ENCODE assay signal across 9 mouse cellular contexts in the genomic region with DNA sequence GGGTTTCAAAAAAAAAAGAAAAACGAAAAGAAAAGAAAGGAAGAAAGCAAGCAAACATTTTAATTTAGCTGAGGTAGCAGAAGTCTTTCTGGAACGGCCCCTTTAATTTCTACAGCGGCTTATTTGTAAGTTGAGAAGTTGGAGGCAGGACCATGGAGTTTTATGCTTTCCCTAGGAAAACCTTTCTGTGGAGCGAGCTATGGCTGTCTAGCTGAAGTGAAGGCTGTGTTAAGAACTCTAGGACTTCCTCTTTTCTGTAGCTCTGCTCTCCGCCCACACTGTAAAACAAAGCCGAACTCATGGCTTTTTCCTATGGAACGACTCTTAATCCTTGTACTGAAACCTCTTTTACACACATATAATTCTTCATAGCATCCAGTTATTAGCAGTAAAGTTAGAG. TPM values are rescaled to one million over a fixed set of nuclear protein-coding genes. Genes with fewer than 3 reads are reported as not detected.
DNase-seq lines count a peak whose midpoint lies in the region; ATAC-seq and TF ChIP-seq lines count a peak whose summit lies in the region.
"Had no signal": no experiment of that assay in that cellular context is flagged by ENCODE, and none has a peak within 500 bp of the region (broad histone marks: within the 10 kb centered on the region; RNA-seq: fewer than 3 reads in every experiment).

No protein-coding gene starts in this region.

- no peak for TF ChIP-seq POLR2A in bone marrow macrophage, adult 2 months (IDR thresholded peaks at IDR 0.05; ENCODE audit: borderline replicate concordance, low read depth, low read length)

- no peak overlapping the region for H3K9ac ChIP-seq in hindbrain, embryonic 14.5 days
- H3K9ac ChIP-seq in midbrain, embryonic 11.5 days (ENCODE audit: low read length) = no peak overlapping the region

- DNase-seq in heart, embryonic 10.5 days (ENCODE audit: low spot score) = no peak
- no peak for DNase-seq in heart, postnatal 36 days
- DNase-seq in hindbrain, embryonic 14.5 days (ENCODE audit: low spot score) = peak; percentile 32
- no peak for DNase-seq in midbrain, embryonic 11.5 days (ENCODE audit: low spot score, missing footprints)
- DNase-seq in left cerebral cortex, adult 9 months (ENCODE audit: low spot score in 2 of 2) = no peak
- no peak for DNase-seq in left cerebral cortex, adult 2 months (ENCODE audit: extremely low spot score in 1 of 2, low spot score in 2 of 2)
- DNase-seq in retina, embryonic 14.5 days (ENCODE audit: low spot score) = no peak

- TF ChIP-seq CTCF in bone marrow macrophage, adult 2 months (IDR thresholded peaks at IDR 0.05; ENCODE audit: low read depth, low read length) = no peak
- no peak for TF ChIP-seq CTCF in left cerebral cortex, adult 2 months (IDR thresholded peaks at IDR 0.05)

- peak overlapping the region; percentile 65 for H3K4me2 ChIP-seq in hindbrain, embryonic 14.5 days (replicated peaks)
- H3K4me2 ChIP-seq in midbrain, embryonic 11.5 days = peak overlapping the region; percentile 2; the same call in 1 of the 2 replicates

- no peaks in the 10 kb centered on the region for H3K36me3 ChIP-seq in heart, embryonic 10.5 days
- no peaks in the 10 kb centered on the region for H3K36me3 ChIP-seq in hindbrain, embryonic 14.5 days (replicated peaks; ENCODE audit: control insufficient read depth, insufficient read depth)
- no peaks in the 10 kb centered on the region for H3K36me3 ChIP-seq in midbrain, embryonic 11.5 days (ENCODE audit: control insufficient read depth, insufficient read depth, low read length)

- ATAC-seq in hindbrain, embryonic 14.5 days (ENCODE audit: low FRiP score) = no peak
- no peak for ATAC-seq in midbrain, embryonic 11.5 days (ENCODE audit: low FRiP score)
- ATAC-seq: Patski had no signal

- H3K27ac ChIP-seq in heart, embryonic 10.5 days = peak overlapping the region; percentile 56; the same call in 1 of the 2 replicates
- H3K27ac ChIP-seq in bone marrow macrophage, adult 2 months (ENCODE audit: insufficient read depth, low read depth, low read length) = peak overlapping the region; percentile 87
- H3K27ac ChIP-seq in hindbrain, embryonic 14.5 days = no peak overlapping the region
- H3K27ac ChIP-seq in midbrain, embryonic 11.5 days (ENCODE audit: low read depth, low read length) = no peak overlapping the region
- no peak overlapping the region for H3K27ac ChIP-seq in left cerebral cortex, adult 2 months

- 53% methylated on average over 7 of the region's 7 CpGs for WGBS in heart, embryonic 10.5 days
- WGBS in hindbrain, embryonic 14.5 days = 52% methylated on average over 7 of the region's 7 CpGs
- 59% methylated on average over 7 of the region's 7 CpGs for WGBS in midbrain, embryonic 11.5 days

- peaks cover 13% of the 10 kb centered on the region; the same call in 1 of the 2 replicates for H3K4me1 ChIP-seq in heart, embryonic 10.5 days
- peaks cover 25% of the 10 kb centered on the region for H3K4me1 ChIP-seq in bone marrow macrophage, adult 2 months (ENCODE audit: control insufficient read depth, insufficient read depth, low read length)
- peaks cover 19% of the 10 kb centered on the region for H3K4me1 ChIP-seq in hindbrain, embryonic 14.5 days (replicated peaks; ENCODE audit: control insufficient read depth, insufficient read depth, low read length)
- H3K4me1 ChIP-seq in midbrain, embryonic 11.5 days (ENCODE audit: control insufficient read depth, insufficient read depth, low read length) = peaks cover 17% of the 10 kb centered on the region

- no peaks in the 10 kb centered on the region for H3K9me3 ChIP-seq in heart, embryonic 10.5 days
- H3K9me3 ChIP-seq in hindbrain, embryonic 14.5 days (ENCODE audit: control insufficient read depth, low read length) = no peaks in the 10 kb centered on the region
- no peaks in the 10 kb centered on the region for H3K9me3 ChIP-seq in midbrain, embryonic 11.5 days (ENCODE audit: control insufficient read depth, low read length)

- peak overlapping the region; percentile 35 for H3K4me3 ChIP-seq in heart, embryonic 10.5 days
- peak overlapping the region; percentile 63 for H3K4me3 ChIP-seq in bone marrow macrophage, adult 2 months (ENCODE audit: insufficient read depth, low read length)
- 0 out of 2 replicates have a peak overlapping the region, but pooled peaks have one; percentile 2 for H3K4me3 ChIP-seq in hindbrain, embryonic 14.5 days (replicated peaks; ENCODE audit: low read length)
- no peak overlapping the region for H3K4me3 ChIP-seq in midbrain, embryonic 11.5 days (ENCODE audit: low read depth, low read length)
- H3K4me3 ChIP-seq in left cerebral cortex, adult 2 months = no peak overlapping the region; the same call in 1 of the 2 replicates

- intact Hi-C loops in heart, postnatal 36 days (cut with DNase I) = no loop called here
- intact Hi-C loops in left cerebral cortex, adult 2 months (cut with DNase I) = loop anchor here (10.0 kb wide), 1 partner anchor 772 kb away; no protein-coding TSS in a partner anchor

- no peaks in the 10 kb centered on the region for H3K27me3 ChIP-seq in heart, embryonic 10.5 days (ENCODE audit: insufficient read depth, poor library complexity, severe bottlenecking)
- no peaks in the 10 kb centered on the region for H3K27me3 ChIP-seq in hindbrain, embryonic 14.5 days (ENCODE audit: control insufficient read depth, insufficient read depth, low read length)
- H3K27me3 ChIP-seq in midbrain, embryonic 11.5 days (ENCODE audit: control insufficient read depth, insufficient read depth, low read length) = no peaks in the 10 kb centered on the region
- H3K27me3 ChIP-seq: Patski had no signal

RNA-seq across cellular contexts. Expression of a gene that starts 2.3 kb away (rescaled TPM):
- polyA plus RNA-seq in heart, embryonic 10.5 days (2016; fragmentation: Nextera tagmentation; extraction: Ambion mirVana) = 14.2 and 15.1 TPM in 2 replicates
- total RNA-seq in heart, postnatal 36 days (2021) = 10 to 100 TPM; 13.6 to 19.3 TPM
- 143 and 146 TPM in 2 replicates for polyA plus RNA-seq in bone marrow macrophage, adult 2 months (2012; ENCODE audit: insufficient read depth, insufficient read length, missing spikeins)
- polyA plus RNA-seq in hindbrain, embryonic 14.5 days (2014; fragmentation: Nextera tagmentation; extraction: Ambion mirVana) = 20.3 and 21.1 TPM in 2 replicates
- 19.4 and 19.6 TPM in 2 replicates for polyA plus RNA-seq in midbrain, embryonic 11.5 days (2014; fragmentation: Nextera tagmentation; extraction: Ambion mirVana)
- 10 to 100 TPM in 1 of 2 experiments, 1 to 10 TPM in 1; 9.5 to 10.1 TPM for total RNA-seq in left cerebral cortex, adult 2 months (2021)

RNA-seq across cellular contexts. Expression of a gene that starts 2.5 kb away (rescaled TPM):
- 13.8 and 17.3 TPM in 2 replicates for polyA plus RNA-seq in heart, embryonic 10.5 days (2016; fragmentation: Nextera tagmentation; extraction: Ambion mirVana)
- total RNA-seq in heart, postnatal 36 days (2021) = 1 to 10 TPM in 1 of 2 experiments, under 1 TPM in 1; 0.46 to 1.1 TPM
- 2.7 and 4.1 TPM in 2 replicates for polyA plus RNA-seq in bone marrow macrophage, adult 2 months (2012; ENCODE audit: insufficient read depth, insufficient read length, missing spikeins)
- 4.8 and 5.0 TPM in 2 replicates for polyA plus RNA-seq in hindbrain, embryonic 14.5 days (2014; fragmentation: Nextera tagmentation; extraction: Ambion mirVana)
- 24.8 and 28.4 TPM in 2 replicates for polyA plus RNA-seq in midbrain, embryonic 11.5 days (2014; fragmentation: Nextera tagmentation; extraction: Ambion mirVana)
- under 1 TPM; 0.42 to 0.88 TPM for total RNA-seq in left cerebral cortex, adult 2 months (2021)

Comparison
In these comparisons a context has a peak if more than half of its experiments do, and no peak if none do; other contexts are left out.
1. H3K27ac ChIP-seq: peak in heart, embryonic 10.5 days (single experiment) and bone marrow macrophage, adult 2 months (single experiment); none in hindbrain, embryonic 14.5 days (single experiment), midbrain, embryonic 11.5 days (single experiment) and left cerebral cortex, adult 2 months (single experiment).
2. H3K4me3 ChIP-seq: peak in heart, embryonic 10.5 days (single experiment), bone marrow macrophage, adult 2 months (single experiment) and hindbrain, embryonic 14.5 days (single experiment); none in midbrain, embryonic 11.5 days (single experiment) and left cerebral cortex, adult 2 months (single experiment).